Mouse (Mus musculus) liver, postnatal 0 days (tissue): ENCODE measurements around the gene Olfr555. TPM values are rescaled to one million over a fixed set of nuclear protein-coding genes. Genes with fewer than 3 reads are reported as not detected.
"Not testable (repeated sequence)": the region's sequence is repeated elsewhere in the genome, so short reads cannot be mapped to it uniquely, and the experiment has no call there.

ENCODE experiments used
- ATAC-seq: fragments of 200-750 bp; cut with Nextera tagmentation; 2 replicates; pipeline ENCODE4 v1.8.0; 2017; ENCODE audit warnings: mild to moderate bottlenecking, moderate library complexity
- DNase-seq: peaks from one replicate; pipeline ENCODE4 v3.0.0-alpha.2; 2016
- H3K27ac ChIP-seq: fragments of 300-500 bp; sonication (generic); 2 replicates; pipeline ENCODE4 v1.5.1; 2014; ENCODE audit warnings: antibody characterized with exemption, moderate library complexity, mild to moderate bottlenecking, low read depth
- H3K27me3 ChIP-seq: fragments of 300-500 bp; sonication (generic); 2 replicates; pipeline ENCODE4 v1.6.1; 2014; ENCODE audit warnings: low read length, control low read depth, mixed read lengths; ENCODE audit not compliant: insufficient read depth
- H3K36me3 ChIP-seq: fragments of 300-500 bp; sonication (generic); replicated peaks from 2 replicates; pipeline ENCODE4 v1.6.1; 2014; ENCODE audit warnings: mild to moderate bottlenecking, control low read depth, low read length, moderate library complexity, mixed read lengths; ENCODE audit not compliant: insufficient read depth
- H3K4me1 ChIP-seq: fragments of 300-500 bp; sonication (generic); 2 replicates; pipeline ENCODE4 v1.6.1; 2014; ENCODE audit warnings: antibody characterized with exemption, mild to moderate bottlenecking, control low read depth; ENCODE audit not compliant: insufficient read depth
- H3K4me2 ChIP-seq: fragments of 300-500 bp; sonication (generic); 2 replicates; pipeline ENCODE4 v1.6.1; 2014; ENCODE audit warnings: low read depth, mild to moderate bottlenecking, low read length, moderate library complexity, mixed read lengths
- H3K4me3 ChIP-seq: fragments of 300-500 bp; sonication (generic); 2 replicates; pipeline ENCODE4 v1.5.1; 2014; ENCODE audit warnings: low read depth, low read length
- H3K9ac ChIP-seq: fragments of 300-500 bp; sonication (generic); replicated peaks from 2 replicates; pipeline ENCODE4 v1.6.1; 2014; ENCODE audit warnings: mild to moderate bottlenecking, moderate library complexity
- H3K9me3 ChIP-seq: fragments of 300-500 bp; sonication (generic); 2 replicates; pipeline ENCODE4 v1.6.1; 2016; ENCODE audit warnings: mild to moderate bottlenecking, control low read depth, low read length, mixed read lengths
- CTCF ChIP-seq: sonication (generic); IDR thresholded peaks from 2 replicates; pipeline ENCODE4 v1.5.1; 2016; ENCODE audit warnings: antibody characterized with exemption, low read depth
- EP300 ChIP-seq: IDR thresholded peaks from 2 replicates; pipeline ENCODE4 v1.6.1; 2016; ENCODE audit warnings: antibody characterized with exemption, low read depth, mild to moderate bottlenecking
- WGBS: fragments of 180-500 bp; shearing (Covaris S2); extraction: QIAGEN DNeasy Blood & Tissue Kit; methylation state at CpG from one replicate; pipeline ENCODE4 v1.1.7; 2014; ENCODE audit not compliant: insufficient replicate concordance; 5-methylcytosine and 5-hydroxymethylcytosine counted together
- polyA plus RNA-seq: library from polyadenylated mRNA; unstranded; fragments of >200 nt; fragmentation: Nextera tagmentation; extraction: Ambion mirVana; gene quantifications from 2 replicates; pipeline ENCODE4 v1.2.1, GENCODE M21; 2015

Olfr555 gene
- not detected in 2 replicates for polyA plus RNA-seq

GRCm38 (mm10) chr7:102658523-102658922 lies at the start of gene Olfr555:
Gene Olfr555 (plus strand): TSS chr7:102658823.
- Histone ChIP-seq H3K36me3 (no peaks in the 10 kb centered on the region), H3K27me3 (no peaks in the 10 kb centered on the region), H3K9me3 (no peaks in the 10 kb centered on the region), H3K27ac (no peak within 1 kb of the TSS), H3K4me3 (no peak within 1 kb of the TSS), H3K9ac (no peak within 1 kb of the TSS), H3K4me2 (no peak within 1 kb of the TSS), H3K4me1 (no peaks in the 10 kb centered on the region)
- TF ChIP-seq EP300 = no peak
- TF ChIP-seq CTCF = no peak
- ATAC-seq (no peak), DNase-seq (no peak)
- 76% methylated on average over 1 of the region's 1 CpGs for WGBS

- ATAC-seq = no peak
- H3K9me3 ChIP-seq = no peaks in the 10 kb centered on the region
- no peak within 1 kb of the TSS for H3K9ac ChIP-seq
- no peaks in the 10 kb centered on the region for H3K27me3 ChIP-seq
- H3K4me2 ChIP-seq = no peak within 1 kb of the TSS
- no peak within 1 kb of the TSS for H3K4me3 ChIP-seq
- no peak within 1 kb of the TSS for H3K27ac ChIP-seq
- DNase-seq = no peak
- H3K36me3 ChIP-seq = no peaks in the 10 kb centered on the region
- H3K4me1 ChIP-seq = no peaks in the 10 kb centered on the region
- TF ChIP-seq CTCF (no peak), EP300 (no peak)
These were observed 40.5 kb upstream of the Olfr555 start, which contains the start of gene Olfr553 for GRCm38 (mm10) chr7:102618118-102618517. Gene Olfr553 (minus strand): TSS chr7:102618218.

- no peaks in the 10 kb centered on the region for H3K9me3 ChIP-seq
- DNase-seq = no peak
- ATAC-seq = no peak
- no peak overlapping the region for H3K27ac ChIP-seq
- H3K4me1 ChIP-seq = no peaks in the 10 kb centered on the region
- no peaks in the 10 kb centered on the region for H3K36me3 ChIP-seq
- no peak overlapping the region for H3K9ac ChIP-seq
- 48% methylated on average over 5 of the region's 5 CpGs for WGBS
- no peak overlapping the region for H3K4me3 ChIP-seq
- no peaks in the 10 kb centered on the region for H3K27me3 ChIP-seq
- H3K4me2 ChIP-seq = no peak overlapping the region
- TF ChIP-seq CTCF = no peak
- TF ChIP-seq EP300 = no peak
These were observed 39.0 kb upstream of the Olfr555 start for GRCm38 (mm10) chr7:102619608-102620007.

- not testable (repeated sequence) for H3K27me3 ChIP-seq, DNase-seq, ATAC-seq, H3K4me1 ChIP-seq, H3K27ac ChIP-seq, H3K9ac ChIP-seq, H3K36me3 ChIP-seq, H3K4me3 ChIP-seq, H3K9me3 ChIP-seq, H3K4me2 ChIP-seq
- WGBS = 81% methylated on average over 18 of the region's 19 CpGs
These were observed 38.3 kb upstream of the Olfr555 start for GRCm38 (mm10) chr7:102620368-102620767.

GRCm38 (mm10) chr7:102636665-102637064 lies 22.0 kb upstream of the Olfr555 start:
- H3K4me3 ChIP-seq = no peak overlapping the region
- H3K4me1 ChIP-seq = no peaks in the 10 kb centered on the region
- no peak overlapping the region for H3K4me2 ChIP-seq
- no peak overlapping the region for H3K9ac ChIP-seq
- 16% methylated on average over 3 of the region's 3 CpGs for WGBS
- no peak overlapping the region for H3K27ac ChIP-seq
- TF ChIP-seq CTCF (peak; percentile 79), EP300 (no peak)
- ATAC-seq = no peak
- no peaks in the 10 kb centered on the region for H3K36me3 ChIP-seq
- no peaks in the 10 kb centered on the region for H3K27me3 ChIP-seq
- peak; percentile 26 for DNase-seq
- no peaks in the 10 kb centered on the region for H3K9me3 ChIP-seq

- Histone ChIP-seq H3K4me3 (no peak within 1 kb of the TSS), H3K9ac (no peak within 1 kb of the TSS), H3K4me1 (no peaks in the 10 kb centered on the region), H3K27ac (no peak within 1 kb of the TSS), H3K36me3 (no peaks in the 10 kb centered on the region), H3K9me3 (no peaks in the 10 kb centered on the region), H3K27me3 (no peaks in the 10 kb centered on the region), H3K4me2 (no peak within 1 kb of the TSS)
- TF ChIP-seq EP300 = no peak
- TF ChIP-seq CTCF = no peak
- ATAC-seq (no peak), DNase-seq (no peak)
- WGBS = 69% methylated on average over 1 of the region's 1 CpGs
These were observed 20.5 kb upstream of the Olfr555 start, which contains the start of gene Olfr554 for GRCm38 (mm10) chr7:102638132-102638531. Gene Olfr554 (plus strand): TSS chr7:102638432.

GRCm38 (mm10) chr7:102644945-102645344 lies 13.7 kb upstream of the Olfr555 start:
- H3K9ac ChIP-seq, H3K4me2 ChIP-seq, H3K9me3 ChIP-seq, ATAC-seq, DNase-seq, H3K4me3 ChIP-seq, H3K27ac ChIP-seq, H3K36me3 ChIP-seq, H3K4me1 ChIP-seq, H3K27me3 ChIP-seq: not testable (repeated sequence)
- 76% methylated on average over 3 of the region's 4 CpGs for WGBS
